Mouse (Mus musculus): ENCODE data around the gene Elf2. TPM values are rescaled to one million over a fixed set of nuclear protein-coding genes. Genes with fewer than 3 reads are reported as not detected.
A peak's percentile ranks its signal among the peaks of the same experiment; 100 is the strongest.
"Not testable (repeated sequence)": the region's sequence is repeated elsewhere in the genome, so short reads cannot be mapped to it uniquely, and the experiment has no call there.

Gene Elf2
- polyA plus RNA-seq, 1 experiment: 24.1 TPM

- Histone ChIP-seq H3K4me1 (ENCODE audit: control insufficient read depth, insufficient read depth, insufficient read length, low read length) (no peaks in the 10 kb centered on the region), H3K27ac (replicated peaks; ENCODE audit: low read depth, low read length) (no peak overlapping the region), H3K4me3 (ENCODE audit: insufficient read depth, low read depth, low read length) (no peak overlapping the region)
Observed at GRCm38 (mm10) chr3:51348646-51349238, 8.3 kb upstream of the Elf2 start.

- H3K27ac ChIP-seq (replicated peaks; ENCODE audit: low read depth, low read length); H3K4me1 ChIP-seq (ENCODE audit: control insufficient read depth, insufficient read depth, insufficient read length, low read length); H3K4me3 ChIP-seq (ENCODE audit: insufficient read depth, low read depth, low read length): not testable (repeated sequence)
Observed at GRCm38 (mm10) chr3:51345017-51345416, 4.6 kb upstream of the Elf2 start.

- not testable (repeated sequence) for H3K27ac ChIP-seq (replicated peaks; ENCODE audit: low read depth, low read length); H3K4me1 ChIP-seq (ENCODE audit: control insufficient read depth, insufficient read depth, insufficient read length, low read length); H3K4me3 ChIP-seq (ENCODE audit: insufficient read depth, low read depth, low read length)
Observed at GRCm38 (mm10) chr3:51344182-51344581, 3.7 kb upstream of the Elf2 start.

- Histone ChIP-seq H3K4me3 (ENCODE audit: insufficient read depth, low read depth, low read length) (no peak overlapping the region), H3K4me1 (ENCODE audit: control insufficient read depth, insufficient read depth, insufficient read length, low read length) (no peaks in the 10 kb centered on the region), H3K27ac (replicated peaks; ENCODE audit: low read depth, low read length) (no peak overlapping the region)
Observed at GRCm38 (mm10) chr3:51343260-51343659, 2.8 kb upstream of the Elf2 start.

- H3K4me1 ChIP-seq (ENCODE audit: control insufficient read depth, insufficient read depth, insufficient read length, low read length): no peaks in the 10 kb centered on the region
- H3K27ac ChIP-seq (replicated peaks; ENCODE audit: low read depth, low read length): no peak overlapping the region; the same call in 1 of the 2 replicates
- H3K4me3 ChIP-seq (ENCODE audit: insufficient read depth, low read depth, low read length): peak overlapping the region; percentile 87
Observed at GRCm38 (mm10) chr3:51342152-51342551, 1.7 kb upstream of the Elf2 start.

- H3K4me1 ChIP-seq (ENCODE audit: control insufficient read depth, insufficient read depth, insufficient read length, low read length): no peaks in the 10 kb centered on the region
Observed at GRCm38 (mm10) chr3:51341268-51342081, 1.0 kb upstream of the Elf2 start.

GRCm38 (mm10) chr3:51339734-51340551, 520 bp downstream of the Elf2 start:
- peak overlapping the region; percentile 100 for H3K4me3 ChIP-seq (ENCODE audit: insufficient read depth, low read depth, low read length)
- H3K27ac ChIP-seq (replicated peaks; ENCODE audit: low read depth, low read length): peak overlapping the region; percentile 92

More at GRCm38 (mm10) chr3:51341268-51342081, 1.0 kb upstream of the Elf2 start:
- Histone ChIP-seq H3K4me3 (ENCODE audit: insufficient read depth, low read depth, low read length) (peak overlapping the region; percentile 100), H3K27ac (replicated peaks; ENCODE audit: low read depth, low read length) (peak overlapping the region; percentile 79)

GRCm38 (mm10) chr3:51339378-51339733, 1.1 kb downstream of the Elf2 start:
- peak overlapping the region; percentile 100 for H3K4me3 ChIP-seq (ENCODE audit: insufficient read depth, low read depth, low read length)
- H3K27ac ChIP-seq (replicated peaks; ENCODE audit: low read depth, low read length): peak overlapping the region; percentile 92; the same call in 1 of the 2 replicates
- H3K4me1 ChIP-seq (ENCODE audit: control insufficient read depth, insufficient read depth, insufficient read length, low read length): peaks cover 5% of the 10 kb centered on the region; the same call in 1 of the 2 replicates

More at GRCm38 (mm10) chr3:51339734-51340551, 520 bp downstream of the Elf2 start:
- peaks cover 5% of the 10 kb centered on the region; the same call in 1 of the 2 replicates for H3K4me1 ChIP-seq (ENCODE audit: control insufficient read depth, insufficient read depth, insufficient read length, low read length)

GRCm38 (mm10) chr3:51335378-51335777, 5.1 kb downstream of the Elf2 start:
- peaks cover 10% of the 10 kb centered on the region; the same call in 1 of the 2 replicates for H3K4me1 ChIP-seq (ENCODE audit: control insufficient read depth, insufficient read depth, insufficient read length, low read length)
- no peak overlapping the region for H3K27ac ChIP-seq (replicated peaks; ENCODE audit: low read depth, low read length)
- H3K4me3 ChIP-seq (ENCODE audit: insufficient read depth, low read depth, low read length): no peak overlapping the region

GRCm38 (mm10) chr3:51333950-51334349, 6.5 kb downstream of the Elf2 start:
- H3K4me1 ChIP-seq (ENCODE audit: control insufficient read depth, insufficient read depth, insufficient read length, low read length): peaks cover 13% of the 10 kb centered on the region
- no peak overlapping the region; the same call in 1 of the 2 replicates for H3K27ac ChIP-seq (replicated peaks; ENCODE audit: low read depth, low read length)
- H3K4me3 ChIP-seq (ENCODE audit: insufficient read depth, low read depth, low read length): no peak overlapping the region

GRCm38 (mm10) chr3:51333234-51333889, 7.1 kb downstream of the Elf2 start:
- H3K4me3 ChIP-seq (ENCODE audit: insufficient read depth, low read depth, low read length): peak overlapping the region; percentile 42
- peak overlapping the region; percentile 72 for H3K27ac ChIP-seq (replicated peaks; ENCODE audit: low read depth, low read length)
- peaks cover 13% of the 10 kb centered on the region for H3K4me1 ChIP-seq (ENCODE audit: control insufficient read depth, insufficient read depth, insufficient read length, low read length)

GRCm38 (mm10) chr3:51330086-51330485, 10.4 kb downstream of the Elf2 start:
- Histone ChIP-seq H3K4me1 (ENCODE audit: control insufficient read depth, insufficient read depth, insufficient read length, low read length) (peaks cover 19% of the 10 kb centered on the region), H3K27ac (replicated peaks; ENCODE audit: low read depth, low read length) (no peak overlapping the region), H3K4me3 (ENCODE audit: insufficient read depth, low read depth, low read length) (no peak overlapping the region)

- Histone ChIP-seq H3K27ac (replicated peaks; ENCODE audit: low read depth, low read length) (peak overlapping the region; percentile 20; the same call in 1 of the 2 replicates), H3K4me1 (ENCODE audit: control insufficient read depth, insufficient read depth, insufficient read length, low read length) (peaks cover 18% of the 10 kb centered on the region), H3K4me3 (ENCODE audit: insufficient read depth, low read depth, low read length) (no peak overlapping the region)
Observed at GRCm38 (mm10) chr3:51328546-51328945, 11.9 kb downstream of the Elf2 start.

- H3K4me1 ChIP-seq (ENCODE audit: control insufficient read depth, insufficient read depth, insufficient read length, low read length): peaks cover 15% of the 10 kb centered on the region
- H3K4me3 ChIP-seq (ENCODE audit: insufficient read depth, low read depth, low read length): no peak overlapping the region
- H3K27ac ChIP-seq (replicated peaks; ENCODE audit: low read depth, low read length): peak overlapping the region; percentile 67
Observed at GRCm38 (mm10) chr3:51327817-51328216, 12.6 kb downstream of the Elf2 start.
